Mouse (Mus musculus) C2C12 (cell line): ENCODE measurements at regions not wholly inside any gene's neighbourhood (a gene's known extent, or its start where the extent isn't known, plus 50 kb on each side); places are given as distances from the start of the nearest gene placed in this dataset.
"Not testable (repeated sequence)": the region's sequence is repeated elsewhere in the genome, so short reads cannot be mapped to it uniquely, and the experiment has no call there.

Experiments
- H3K27me3 ChIP-seq: one replicate; pipeline ENCODE4 v1.6.1; 2011; ENCODE audit not compliant: control insufficient read depth, insufficient read depth, insufficient read length
- H3K36me3 ChIP-seq: one replicate; pipeline ENCODE4 v1.6.1; 2011; ENCODE audit not compliant: control insufficient read depth, insufficient read depth
- H3K4me3 ChIP-seq: one replicate; pipeline ENCODE4 v1.5.1; 2011; ENCODE audit warnings: mild to moderate bottlenecking, control low read depth; ENCODE audit not compliant: poor library complexity, insufficient read depth, severe bottlenecking
- H3K79me2 ChIP-seq: one replicate; pipeline ENCODE4 v1.6.1; 2011; ENCODE audit not compliant: control insufficient read depth, insufficient read depth
- H3K79me3 ChIP-seq: one replicate; pipeline ENCODE4 v1.6.1; 2011; ENCODE audit warnings: low read depth, control low read depth
- H3ac ChIP-seq: one replicate; pipeline ENCODE3; 2011; ENCODE audit warnings: low read depth; ENCODE audit not compliant: control insufficient read depth, insufficient read length
- CEBPB ChIP-seq: IDR thresholded peaks from one replicate; pipeline ENCODE4 v1.6.1; 2011; ENCODE audit warnings: low read depth, mild to moderate bottlenecking, control low read depth, moderate library complexity
- CTCF ChIP-seq: IDR thresholded peaks from one replicate; pipeline ENCODE4 v1.5.1; 2011; ENCODE audit not compliant: control insufficient read depth, insufficient read depth, insufficient read length
- FOSL1 ChIP-seq: IDR thresholded peaks from one replicate; pipeline ENCODE4 v1.8.0; 2011; ENCODE audit warnings: mild to moderate bottlenecking, low read length; ENCODE audit not compliant: poor library complexity, insufficient read depth, severe bottlenecking
- MAX ChIP-seq: IDR thresholded peaks from one replicate; pipeline ENCODE4 v1.6.1; 2011; ENCODE audit warnings: mild to moderate bottlenecking, control low read depth
- MYOD1 ChIP-seq: IDR thresholded peaks from one replicate; pipeline ENCODE4 v1.6.1; 2011; ENCODE audit warnings: low read depth; ENCODE audit not compliant: control insufficient read depth, insufficient read length
- MYOG ChIP-seq: IDR thresholded peaks from one replicate; pipeline ENCODE4 v1.6.1; 2011; ENCODE audit not compliant: control insufficient read depth, insufficient read length; ENCODE audit errors: extremely low read depth
- USF1 ChIP-seq: IDR thresholded peaks from one replicate; pipeline ENCODE4 v1.6.1; 2011; ENCODE audit warnings: low read depth, mild to moderate bottlenecking, control low read depth, moderate library complexity

DNA sequence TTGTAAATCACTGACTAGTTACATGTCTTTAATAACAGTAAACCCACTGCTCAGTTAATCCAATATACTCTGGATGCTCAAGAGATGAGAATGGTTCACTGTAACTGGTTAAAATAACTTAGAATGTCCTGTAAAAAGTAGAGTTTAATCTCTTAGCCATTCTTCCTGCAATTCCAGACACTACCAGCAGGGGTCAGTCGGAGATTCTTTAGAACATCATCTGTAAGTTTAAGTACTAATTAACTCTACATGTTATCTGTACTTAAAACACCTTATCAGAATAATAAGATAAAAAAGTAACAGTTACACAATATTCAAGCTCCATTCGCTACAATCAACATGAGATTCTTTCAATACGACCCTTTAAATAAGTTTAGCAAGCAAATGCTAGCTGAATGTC lies 58.7 kb upstream of the Olig3 start:
- peaks cover 3% of the 10 kb centered on the region for H3K27me3 ChIP-seq
- H3K36me3 ChIP-seq, result no peaks in the 10 kb centered on the region
- H3K4me3 ChIP-seq, result no peak overlapping the region
- H3K79me2 ChIP-seq, result no peaks in the 10 kb centered on the region
- TF ChIP-seq MAX, result no peak
- no peak for TF ChIP-seq MYOG
- TF ChIP-seq FOSL1, result no peak
- no peaks in the 10 kb centered on the region for H3K79me3 ChIP-seq
- no peak overlapping the region for H3ac ChIP-seq

DNA sequence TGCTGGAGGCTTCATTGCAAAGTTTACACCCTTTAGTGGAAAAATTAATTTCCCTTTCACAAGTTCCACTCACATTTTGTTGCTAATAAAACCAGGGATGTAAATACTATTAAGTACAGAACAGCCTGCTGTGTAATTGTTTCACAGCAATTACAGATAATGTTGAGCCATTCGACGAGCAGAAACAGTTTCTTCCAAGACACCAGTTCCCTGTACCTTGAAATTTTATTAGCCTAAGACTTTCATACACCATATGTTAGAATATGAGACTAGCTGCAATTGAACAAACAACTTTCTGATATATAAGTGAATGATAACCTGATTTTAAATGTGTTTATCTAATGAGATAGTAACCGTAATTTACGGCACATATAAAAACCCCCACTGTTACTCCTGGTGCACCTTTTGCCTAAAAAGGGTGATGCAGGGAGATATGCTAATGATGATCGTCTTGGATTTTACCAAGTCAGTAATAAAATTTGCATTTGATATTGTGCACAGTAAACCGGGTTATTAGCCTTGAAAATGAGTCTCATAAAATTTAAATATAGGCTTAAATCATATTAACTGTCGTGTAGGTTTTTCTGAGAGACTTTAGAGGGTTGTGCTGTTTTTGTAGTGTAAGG lies 60.8 kb upstream of the Olig3 start:
- no peak for TF ChIP-seq USF1
- no peak for TF ChIP-seq CTCF
- H3K36me3 ChIP-seq, result no peaks in the 10 kb centered on the region
- peaks cover 3% of the 10 kb centered on the region for H3K27me3 ChIP-seq
- no peaks in the 10 kb centered on the region for H3K79me2 ChIP-seq
- H3K79me3 ChIP-seq, result no peaks in the 10 kb centered on the region
- no peak overlapping the region for H3ac ChIP-seq
- H3K4me3 ChIP-seq, result no peak overlapping the region

DNA sequence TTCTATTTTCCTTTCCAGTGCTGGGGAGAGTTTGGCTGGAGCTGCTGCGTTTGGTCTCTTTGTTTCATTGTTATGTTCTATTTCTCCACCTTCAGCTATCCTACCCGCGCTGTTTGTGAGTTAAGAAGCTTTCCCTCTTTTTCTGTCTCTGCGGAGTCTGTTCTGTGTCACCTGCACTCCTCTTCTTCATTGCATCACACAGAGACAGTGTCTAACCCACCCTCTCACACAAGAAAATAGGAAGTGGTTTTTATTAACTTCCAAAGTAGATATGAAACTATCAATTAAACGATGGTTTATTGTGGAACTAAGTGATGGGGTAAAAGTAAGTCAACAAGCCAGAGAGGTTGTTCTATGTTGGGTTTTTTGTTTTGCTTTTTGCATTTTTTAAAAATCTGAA lies 64.9 kb upstream of the Olig3 start:
- Histone ChIP-seq H3K79me2 (no peaks in the 10 kb centered on the region), H3K27me3 (peaks cover 3% of the 10 kb centered on the region), H3K36me3 (no peaks in the 10 kb centered on the region), H3K79me3 (no peaks in the 10 kb centered on the region), H3K4me3 (no peak overlapping the region), H3ac (no peak overlapping the region)
- TF ChIP-seq MYOD1 (no peak), MYOG (no peak), MAX (no peak), FOSL1 (no peak), USF1 (no peak), CEBPB (no peak), CTCF (no peak)

- not testable (repeated sequence) for H3K79me3 ChIP-seq, H3K79me2 ChIP-seq, H3K27me3 ChIP-seq, H3ac ChIP-seq, H3K4me3 ChIP-seq, H3K36me3 ChIP-seq
These were observed 65.3 kb upstream of the Olig3 start for GRCm38 (mm10) chr10:19291039-19291438.

GRCm38 (mm10) chr10:19282166-19282565 lies 74.2 kb upstream of the Olig3 start:
- H3K36me3 ChIP-seq, result no peaks in the 10 kb centered on the region
- no peaks in the 10 kb centered on the region for H3K79me2 ChIP-seq
- no peaks in the 10 kb centered on the region for H3K79me3 ChIP-seq
- TF ChIP-seq MYOD1 (no peak), MAX (no peak), FOSL1 (no peak), CEBPB (no peak), MYOG (no peak), USF1 (no peak), CTCF (no peak)
- no peak overlapping the region for H3ac ChIP-seq
- peaks cover under 1% of the 10 kb centered on the region for H3K27me3 ChIP-seq
- no peak overlapping the region for H3K4me3 ChIP-seq

GRCm38 (mm10) chr10:19281021-19281420 lies 75.3 kb upstream of the Olig3 start:
- H3K79me2 ChIP-seq, result no peaks in the 10 kb centered on the region
- TF ChIP-seq MYOD1, result no peak
- no peak for TF ChIP-seq FOSL1
- no peak for TF ChIP-seq CTCF
- no peak for TF ChIP-seq CEBPB
- TF ChIP-seq MAX, result no peak
- TF ChIP-seq USF1, result no peak
- no peak for TF ChIP-seq MYOG
- H3ac ChIP-seq, result no peak overlapping the region
- no peaks in the 10 kb centered on the region for H3K36me3 ChIP-seq
- no peak overlapping the region for H3K4me3 ChIP-seq
- no peaks in the 10 kb centered on the region for H3K79me3 ChIP-seq
- H3K27me3 ChIP-seq, result peaks cover 4% of the 10 kb centered on the region
